Mouse (Mus musculus): ENCODE data around the gene Cd3d. TPM values are rescaled to one million over a fixed set of nuclear protein-coding genes. Genes with fewer than 3 reads are reported as not detected.

Gene Cd3d
- 0.29 TPM for polyA plus RNA-seq (2014; fragmentation: Illumina TruSeq; extraction: RNeasy Lipid Tissue Mini Kit (QIAGEN cat#74804))

GRCm38 (mm10) chr9:44981676-44982075 lies at the start of gene Cd3d:
Cd3d (plus strand) TSS chr9:44981786.

GRCm38 (mm10) chr9:44965126-44965832 lies 16.3 kb upstream of the Cd3d start, which contains the start of gene Ube4a:
Ube4a (minus strand) TSS chr9:44965600.

GRCm38 (mm10) chr9:44980242-44980641 lies 1.3 kb upstream of the Cd3d start, which contains the start of gene Cd3g:
Cd3g (minus strand) TSS chr9:44980431.

GRCm38 (mm10) chr9:45009180-45010078 lies 27.8 kb downstream of the Cd3d start, which contains the start of gene Cd3e:
Cd3e (minus strand) TSS chr9:45009627.

Other genes starting within 250 kb of the Cd3d start
- 0.71 TPM for gene Phldb1, start 246.6 kb upstream of the Cd3d start, polyA plus RNA-seq (2014; fragmentation: Illumina TruSeq; extraction: RNeasy Lipid Tissue Mini Kit (QIAGEN cat#74804))
- gene Arcn1, start 213.9 kb upstream of the Cd3d start, polyA plus RNA-seq (2014; fragmentation: Illumina TruSeq; extraction: RNeasy Lipid Tissue Mini Kit (QIAGEN cat#74804)): 372 TPM
- gene Ift46, start 213.9 kb upstream of the Cd3d start, polyA plus RNA-seq (2014; fragmentation: Illumina TruSeq; extraction: RNeasy Lipid Tissue Mini Kit (QIAGEN cat#74804)): 29.9 TPM
- 0.91 TPM for gene Tmem25, start 182.5 kb upstream of the Cd3d start, polyA plus RNA-seq (2014; fragmentation: Illumina TruSeq; extraction: RNeasy Lipid Tissue Mini Kit (QIAGEN cat#74804))
- not detected for gene Ttc36, start 178.7 kb upstream of the Cd3d start, polyA plus RNA-seq (2014; fragmentation: Illumina TruSeq; extraction: RNeasy Lipid Tissue Mini Kit (QIAGEN cat#74804))
- gene Kmt2a, start 100.5 kb upstream of the Cd3d start, polyA plus RNA-seq (2014; fragmentation: Illumina TruSeq; extraction: RNeasy Lipid Tissue Mini Kit (QIAGEN cat#74804)): 41.2 TPM
- 284 TPM for gene Atp5l, start 61.0 kb upstream of the Cd3d start, polyA plus RNA-seq (2014; fragmentation: Illumina TruSeq; extraction: RNeasy Lipid Tissue Mini Kit (QIAGEN cat#74804))
- 81.2 TPM for gene Ube4a, start 16.2 kb upstream of the Cd3d start, polyA plus RNA-seq (2014; fragmentation: Illumina TruSeq; extraction: RNeasy Lipid Tissue Mini Kit (QIAGEN cat#74804))
- gene Cd3g, start 1.4 kb upstream of the Cd3d start, polyA plus RNA-seq (2014; fragmentation: Illumina TruSeq; extraction: RNeasy Lipid Tissue Mini Kit (QIAGEN cat#74804)): 1.3 TPM
- gene Cd3e, start 27.8 kb downstream of the Cd3d start, polyA plus RNA-seq (2014; fragmentation: Illumina TruSeq; extraction: RNeasy Lipid Tissue Mini Kit (QIAGEN cat#74804)): 0.80 TPM
- 6.6 TPM for gene Mpzl2, start 58.0 kb downstream of the Cd3d start, polyA plus RNA-seq (2014; fragmentation: Illumina TruSeq; extraction: RNeasy Lipid Tissue Mini Kit (QIAGEN cat#74804))
- gene Mpzl3, start 73.4 kb downstream of the Cd3d start, polyA plus RNA-seq (2014; fragmentation: Illumina TruSeq; extraction: RNeasy Lipid Tissue Mini Kit (QIAGEN cat#74804)): 3.0 TPM
- gene Jaml, start 97.4 kb downstream of the Cd3d start, polyA plus RNA-seq (2014; fragmentation: Illumina TruSeq; extraction: RNeasy Lipid Tissue Mini Kit (QIAGEN cat#74804)): 4.1 TPM
- gene Scn2b, start 136.0 kb downstream of the Cd3d start, polyA plus RNA-seq (2014; fragmentation: Illumina TruSeq; extraction: RNeasy Lipid Tissue Mini Kit (QIAGEN cat#74804)): 1.1 TPM
- 0.40 TPM for gene Scn4b, start 156.6 kb downstream of the Cd3d start, polyA plus RNA-seq (2014; fragmentation: Illumina TruSeq; extraction: RNeasy Lipid Tissue Mini Kit (QIAGEN cat#74804))
- not detected for gene BC049352, start 200.2 kb downstream of the Cd3d start, polyA plus RNA-seq (2014; fragmentation: Illumina TruSeq; extraction: RNeasy Lipid Tissue Mini Kit (QIAGEN cat#74804))
- not detected for gene Tmprss4, start 222.3 kb downstream of the Cd3d start, polyA plus RNA-seq (2014; fragmentation: Illumina TruSeq; extraction: RNeasy Lipid Tissue Mini Kit (QIAGEN cat#74804))

Data from ovary, adult 10 weeks (tissue).